Mouse (Mus musculus) layer of hippocampus, postnatal 14 days (tissue): Measurements from ENCODE around the gene Cbx6. TPM values are rescaled to one million over a fixed set of nuclear protein-coding genes. Genes with fewer than 3 reads are reported as not detected.
A peak's percentile ranks its signal among the peaks of the same experiment; 100 is the strongest.

Source experiments
- DNase-seq, 2 experiments: peaks; one replicate each; pipeline ENCODE4 v3.0.0; 2021 to 2022; ENCODE audit warnings: low spot score in 2 of 2, mixed read lengths in 1 of 2
- long read RNA-seq, 2 experiments: library from polyadenylated mRNA; stranded (forward); transcript quantifications; one replicate each; pipeline ENCODE4 v2.0.0; 2021
- total RNA-seq, 2 experiments: library from RNA; stranded (reverse); gene quantifications; 2 replicates each; pipeline ENCODE4 v1.2.3; 2021

Cbx6 gene
- total RNA-seq = 100 to 1,000 TPM; 389 to 413 TPM
- long read RNA-seq, experiment 1, full-length matches to known transcripts = 291 of 318 reads
- long read RNA-seq, experiment 1, partial matches to known transcripts = 10 of 318 reads
- long read RNA-seq, experiment 1, other reads (novel, unspliced or antisense) = 17 of 318 reads
- long read RNA-seq, experiment 2, full-length matches to known transcripts = 270 of 302 reads
- long read RNA-seq, experiment 2, partial matches to known transcripts = 11 of 302 reads
- long read RNA-seq, experiment 2, other reads (novel, unspliced or antisense) = 21 of 302 reads

- peak; percentile 98 to 99 for DNase-seq
Observed at GRCm38 (mm10) chr15:79834130-79834880, at the start of gene Cbx6, which contains the start of gene Npcd. Gene Cbx6, minus strand, starts transcription at chr15:79834688. Gene Npcd, minus strand, starts transcription at chr15:79834237.

- DNase-seq = peak; percentile 94 to 96
Observed at GRCm38 (mm10) chr15:79883352-79883822, 48.9 kb upstream of the Cbx6 start.

GRCm38 (mm10) chr15:79882623-79883267 is 48.3 kb upstream of the Cbx6 start:
- peak; percentile 52 to 74 for DNase-seq

- no peak for DNase-seq
Observed at GRCm38 (mm10) chr15:79880477-79880876, 46.0 kb upstream of the Cbx6 start.

- DNase-seq = peak; percentile 54 to 78
Observed at GRCm38 (mm10) chr15:79879319-79879718, 44.8 kb upstream of the Cbx6 start.

GRCm38 (mm10) chr15:79878725-79879136 is 44.2 kb upstream of the Cbx6 start:
- no peak for DNase-seq

GRCm38 (mm10) chr15:79875261-79875995 is 40.9 kb upstream of the Cbx6 start:
- DNase-seq = no peak

GRCm38 (mm10) chr15:79873995-79874394 is 39.5 kb upstream of the Cbx6 start:
- DNase-seq = no peak

GRCm38 (mm10) chr15:79873545-79873944 is 39.1 kb upstream of the Cbx6 start:
- DNase-seq = no peak

GRCm38 (mm10) chr15:79867260-79868002 is 32.9 kb upstream of the Cbx6 start:
- DNase-seq = no peak

- DNase-seq = no peak
Observed at GRCm38 (mm10) chr15:79859821-79860220, 25.3 kb upstream of the Cbx6 start.

- DNase-seq = no peak
Observed at GRCm38 (mm10) chr15:79858979-79859378, 24.5 kb upstream of the Cbx6 start.

- no peak for DNase-seq
Observed at GRCm38 (mm10) chr15:79850143-79850542, 15.7 kb upstream of the Cbx6 start.

- DNase-seq = peak in 1 of 2 experiments; percentile 10
Observed at GRCm38 (mm10) chr15:79847100-79847499, 12.6 kb upstream of the Cbx6 start.

- no peak for DNase-seq
Observed at GRCm38 (mm10) chr15:79845986-79846385, 11.5 kb upstream of the Cbx6 start.

- DNase-seq = no peak
Observed at GRCm38 (mm10) chr15:79842985-79843384, 8.5 kb upstream of the Cbx6 start.

- DNase-seq = no peak
Observed at GRCm38 (mm10) chr15:79840281-79840680, 5.8 kb upstream of the Cbx6 start.

- DNase-seq = no peak
Observed at GRCm38 (mm10) chr15:79834881-79835260, 383 bp upstream of the Cbx6 start.

- DNase-seq = peak in 1 of 2 experiments; percentile 52
Observed at GRCm38 (mm10) chr15:79833251-79834050, 1.0 kb downstream of the Cbx6 start.
